8 mouse cellular contexts compared by ENCODE assay signal in genomic region chr2:152788892-152789421, GRCm38 (mm10). TPM values are rescaled to one million over a fixed set of nuclear protein-coding genes. Genes with fewer than 3 reads are reported as not detected.
DNase-seq lines count a peak whose midpoint lies in the region; ATAC-seq and TF ChIP-seq lines count a peak whose summit lies in the region.

No protein-coding gene starts in this region.

- no peak overlapping the region for H3K4me2 ChIP-seq in midbrain, embryonic 16.5 days (ENCODE audit: low read length)
- peak overlapping the region; percentile 38 for H3K4me2 ChIP-seq in heart, postnatal 0 days (ENCODE audit: low read depth, low read length)
- no peak overlapping the region; the same call in 1 of the 2 replicates for H3K4me2 ChIP-seq in stomach, embryonic 16.5 days (ENCODE audit: low read depth, low read length)

- H3K4me1 ChIP-seq in midbrain, embryonic 10.5 days: peaks cover 20% of the 10 kb centered on the region
- H3K4me1 ChIP-seq in midbrain, embryonic 16.5 days (ENCODE audit: control insufficient read depth, insufficient read depth, low read length): peaks cover 4% of the 10 kb centered on the region; the same call in 1 of the 2 replicates
- H3K4me1 ChIP-seq in heart, postnatal 0 days (ENCODE audit: control insufficient read depth, insufficient read depth): peaks cover 79% of the 10 kb centered on the region
- peaks cover 37% of the 10 kb centered on the region for H3K4me1 ChIP-seq in stomach, embryonic 16.5 days (ENCODE audit: control insufficient read depth, insufficient read depth, low read length)

- H3K27ac ChIP-seq in midbrain, embryonic 10.5 days (replicated peaks): peak overlapping the region; percentile 72
- no peak overlapping the region for H3K27ac ChIP-seq in midbrain, embryonic 16.5 days (ENCODE audit: low read length)
- peak overlapping the region; percentile 93 for H3K27ac ChIP-seq in heart, postnatal 0 days (ENCODE audit: low read depth)
- peak overlapping the region; percentile 64 for H3K27ac ChIP-seq in stomach, embryonic 16.5 days (ENCODE audit: low read length)

- H3K27me3 ChIP-seq in midbrain, embryonic 10.5 days (ENCODE audit: low read depth, poor library complexity, severe bottlenecking): no peaks in the 10 kb centered on the region
- no peaks in the 10 kb centered on the region for H3K27me3 ChIP-seq in midbrain, embryonic 16.5 days (ENCODE audit: control insufficient read depth, insufficient read depth, low read depth, low read length)
- no peaks in the 10 kb centered on the region for H3K27me3 ChIP-seq in heart, postnatal 0 days (ENCODE audit: control insufficient read depth, insufficient read depth, low read length)
- no peaks in the 10 kb centered on the region for H3K27me3 ChIP-seq in stomach, embryonic 16.5 days (ENCODE audit: control insufficient read depth, insufficient read depth, low read length)

- TF ChIP-seq CTCF in heart, postnatal 0 days (IDR thresholded peaks at IDR 0.05; ENCODE audit: low read depth): no peak

- H3K9ac ChIP-seq in midbrain, embryonic 16.5 days (ENCODE audit: low read depth, low read length): no peak overlapping the region
- peak overlapping the region; percentile 37; the same call in 1 of the 2 replicates for H3K9ac ChIP-seq in heart, postnatal 0 days (replicated peaks; ENCODE audit: low read depth, low read length)
- H3K9ac ChIP-seq in stomach, embryonic 16.5 days (ENCODE audit: low read length): peak overlapping the region; percentile 23; the same call in 1 of the 2 replicates

- no peak for DNase-seq in midbrain, embryonic 10.5 days (ENCODE audit: low spot score)
- peak; percentile 86 for DNase-seq in c-Kit-positive CD71-positive TER-119-positive erythroid progenitor cells, embryonic 14.5 days (ENCODE audit: low spot score)
- DNase-seq in heart, postnatal 0 days (ENCODE audit: low spot score): peak; percentile 58
- DNase-seq in kidney, postnatal 25 days: peak; percentile 45 to 77
- DNase-seq in lung, postnatal 25 days (ENCODE audit: low spot score): peak; percentile 89
- DNase-seq in layer of hippocampus, adult 18-20 months (ENCODE audit: low spot score in 2 of 2): no peak

- TF ChIP-seq EP300 in heart, postnatal 0 days (IDR thresholded peaks at IDR 0.05; ENCODE audit: low read depth): no peak

- H3K4me3 ChIP-seq in midbrain, embryonic 10.5 days: no peak overlapping the region
- H3K4me3 ChIP-seq in midbrain, embryonic 16.5 days (ENCODE audit: low read depth, low read length): no peak overlapping the region
- no peak overlapping the region for H3K4me3 ChIP-seq in heart, postnatal 0 days (ENCODE audit: low read depth, low read length)
- H3K4me3 ChIP-seq in stomach, embryonic 16.5 days (replicated peaks; ENCODE audit: low read length): no peak overlapping the region

- H3K9me3 ChIP-seq in midbrain, embryonic 10.5 days (replicated peaks): no peaks in the 10 kb centered on the region
- H3K9me3 ChIP-seq in midbrain, embryonic 16.5 days (replicated peaks; ENCODE audit: control insufficient read depth, low read length, poor library complexity, severe bottlenecking): no peaks in the 10 kb centered on the region
- H3K9me3 ChIP-seq in heart, postnatal 0 days (replicated peaks; ENCODE audit: control insufficient read depth, low read length): no peaks in the 10 kb centered on the region
- H3K9me3 ChIP-seq in stomach, embryonic 16.5 days (replicated peaks; ENCODE audit: control insufficient read depth, low read length): no peaks in the 10 kb centered on the region

- ATAC-seq in midbrain, embryonic 16.5 days: no peak
- peak; percentile 26 for ATAC-seq in heart, postnatal 0 days (ENCODE audit: insufficient read depth, low read depth)
- ATAC-seq in stomach, embryonic 16.5 days (ENCODE audit: insufficient read depth, low FRiP score): peak; percentile 43

- 72% methylated on average over 6 of the region's 6 CpGs for WGBS in midbrain, embryonic 10.5 days
- WGBS in midbrain, embryonic 16.5 days: 86% methylated on average over 6 of the region's 6 CpGs
- WGBS in heart, postnatal 0 days: 10% methylated on average over 6 of the region's 6 CpGs
- 55% methylated on average over 6 of the region's 6 CpGs for WGBS in stomach, embryonic 16.5 days

- H3K36me3 ChIP-seq in midbrain, embryonic 10.5 days: peaks cover 21% of the 10 kb centered on the region
- H3K36me3 ChIP-seq in midbrain, embryonic 16.5 days (ENCODE audit: control insufficient read depth, insufficient read depth, low read length): no peaks in the 10 kb centered on the region
- peaks cover 3% of the 10 kb centered on the region; the same call in 1 of the 2 replicates for H3K36me3 ChIP-seq in heart, postnatal 0 days (replicated peaks; ENCODE audit: control insufficient read depth, insufficient read depth, low read length)
- no peaks in the 10 kb centered on the region for H3K36me3 ChIP-seq in stomach, embryonic 16.5 days (ENCODE audit: control insufficient read depth, insufficient read depth, low read length)

RNA-seq across cellular contexts. Expression of gene Cox4i2, which starts 35.0 kb away (rescaled TPM):
- polyA plus RNA-seq in midbrain, embryonic 10.5 days (2016; fragmentation: Nextera tagmentation; extraction: Ambion mirVana): 4.2 and 4.6 TPM in 2 replicates
- polyA plus RNA-seq in midbrain, embryonic 16.5 days (2015; fragmentation: Nextera tagmentation; extraction: Ambion mirVana): 5.0 and 5.4 TPM in 2 replicates
- 13.4 and 29.9 TPM in 2 replicates for total RNA-seq in heart, postnatal 0 days (2014; rRNA removed; ENCODE audit: low replicate concordance)
- polyA plus RNA-seq in heart, postnatal 0 days (2015; fragmentation: Nextera tagmentation; extraction: Ambion mirVana): 17.0 and 21.4 TPM in 2 replicates
- 21.3 and 23.9 TPM in 2 replicates for polyA plus RNA-seq in stomach, embryonic 16.5 days (2015; fragmentation: Nextera tagmentation; extraction: Ambion mirVana)
- total RNA-seq in layer of hippocampus, adult 18-20 months (2021): 1 to 10 TPM; 1.1 to 2.3 TPM

RNA-seq across cellular contexts. Expression of gene Bcl2l1, which starts 42.6 kb away (rescaled TPM):
- polyA plus RNA-seq in midbrain, embryonic 10.5 days (2016; fragmentation: Nextera tagmentation; extraction: Ambion mirVana): 107 and 128 TPM in 2 replicates
- 186 and 194 TPM in 2 replicates for polyA plus RNA-seq in midbrain, embryonic 16.5 days (2015; fragmentation: Nextera tagmentation; extraction: Ambion mirVana)
- total RNA-seq in heart, postnatal 0 days (2014; rRNA removed; ENCODE audit: low replicate concordance): 60.9 and 75.6 TPM in 2 replicates
- polyA plus RNA-seq in heart, postnatal 0 days (2015; fragmentation: Nextera tagmentation; extraction: Ambion mirVana): 34.5 and 35.0 TPM in 2 replicates
- polyA plus RNA-seq in stomach, embryonic 16.5 days (2015; fragmentation: Nextera tagmentation; extraction: Ambion mirVana): 78.1 and 88.8 TPM in 2 replicates
- 100 to 1,000 TPM; 134 to 146 TPM for total RNA-seq in layer of hippocampus, adult 18-20 months (2021)

RNA-seq across cellular contexts. Expression of gene Id1, which starts 52.9 kb away (rescaled TPM):
- 70.2 and 86.2 TPM in 2 replicates for polyA plus RNA-seq in midbrain, embryonic 10.5 days (2016; fragmentation: Nextera tagmentation; extraction: Ambion mirVana)
- 23.7 and 35.7 TPM in 2 replicates for polyA plus RNA-seq in midbrain, embryonic 16.5 days (2015; fragmentation: Nextera tagmentation; extraction: Ambion mirVana)
- 146 and 188 TPM in 2 replicates for total RNA-seq in heart, postnatal 0 days (2014; rRNA removed; ENCODE audit: low replicate concordance)
- polyA plus RNA-seq in heart, postnatal 0 days (2015; fragmentation: Nextera tagmentation; extraction: Ambion mirVana): 46.7 and 59.3 TPM in 2 replicates
- 125 and 145 TPM in 2 replicates for polyA plus RNA-seq in stomach, embryonic 16.5 days (2015; fragmentation: Nextera tagmentation; extraction: Ambion mirVana)
- 10 to 100 TPM; 19.5 to 22.3 TPM for total RNA-seq in layer of hippocampus, adult 18-20 months (2021)

RNA-seq across cellular contexts. Expression of gene Tpx2, which starts 58.8 kb away (rescaled TPM):
- 153 TPM in 2 replicates for polyA plus RNA-seq in midbrain, embryonic 10.5 days (2016; fragmentation: Nextera tagmentation; extraction: Ambion mirVana)
- polyA plus RNA-seq in midbrain, embryonic 16.5 days (2015; fragmentation: Nextera tagmentation; extraction: Ambion mirVana): 10.5 and 11.1 TPM in 2 replicates
- 8.1 and 13.6 TPM in 2 replicates for total RNA-seq in heart, postnatal 0 days (2014; rRNA removed; ENCODE audit: low replicate concordance)
- 15.0 and 15.1 TPM in 2 replicates for polyA plus RNA-seq in heart, postnatal 0 days (2015; fragmentation: Nextera tagmentation; extraction: Ambion mirVana)
- polyA plus RNA-seq in stomach, embryonic 16.5 days (2015; fragmentation: Nextera tagmentation; extraction: Ambion mirVana): 59.8 and 60.6 TPM in 2 replicates
- 1 to 10 TPM; 1.6 to 1.9 TPM for total RNA-seq in layer of hippocampus, adult 18-20 months (2021)

Comparison
In these comparisons a context has a peak if more than half of its experiments do, and no peak if none do; other contexts are left out.
1. DNase-seq: peak in c-Kit-positive CD71-positive TER-119-positive erythroid progenitor cells, embryonic 14.5 days (single experiment), heart, postnatal 0 days (single experiment), kidney, postnatal 25 days (2 of 2) and lung, postnatal 25 days (single experiment); none in midbrain, embryonic 10.5 days (single experiment) and layer of hippocampus, adult 18-20 months (0 of 2).